Mouse (Mus musculus) erythroid progenitor cell, adult 5-6 weeks (primary cell): Measurements from ENCODE around the gene Rnf224. TPM values are rescaled to one million over a fixed set of nuclear protein-coding genes. Genes with fewer than 3 reads are reported as not detected.
A peak's percentile ranks its signal among the peaks of the same experiment; 100 is the strongest.

Experiments
- ATAC-seq: replicated peaks from 2 replicates; pipeline ENCODE4 v1.8.0; 2016; ENCODE audit warnings: moderate number of reproducible peaks, mild to moderate bottlenecking, moderate TSS enrichment, inconsistent platforms; ENCODE audit not compliant: poor library complexity, low FRiP score, severe bottlenecking
- total RNA-seq, 2 experiments: library from RNA; stranded (forward) in 1 of 2; stranded (reverse) in 1 of 2; fragments of 150-400 nt in 1 of 2; fragments of 186-747, 209-891 nt in 1 of 2; gene quantifications; 2 replicates each; pipeline versions ENCODE4 v1.2.3 to v1.2.4; 2015 to 2017; ENCODE audit warnings: low replicate concordance in 2 of 2

The Rnf224 gene
- total RNA-seq, 2 experiments from 2014 or later: not detected

- ATAC-seq: no peak
These were observed 7.0 kb downstream of the Rnf224 start for GRCm38 (mm10) chr2:25229582-25229981.

- no peak for ATAC-seq
These were observed 7.5 kb downstream of the Rnf224 start for GRCm38 (mm10) chr2:25228995-25229530.

- peak; percentile 53 for ATAC-seq
These were observed 8.1 kb downstream of the Rnf224 start for GRCm38 (mm10) chr2:25228431-25228889.

DNA sequence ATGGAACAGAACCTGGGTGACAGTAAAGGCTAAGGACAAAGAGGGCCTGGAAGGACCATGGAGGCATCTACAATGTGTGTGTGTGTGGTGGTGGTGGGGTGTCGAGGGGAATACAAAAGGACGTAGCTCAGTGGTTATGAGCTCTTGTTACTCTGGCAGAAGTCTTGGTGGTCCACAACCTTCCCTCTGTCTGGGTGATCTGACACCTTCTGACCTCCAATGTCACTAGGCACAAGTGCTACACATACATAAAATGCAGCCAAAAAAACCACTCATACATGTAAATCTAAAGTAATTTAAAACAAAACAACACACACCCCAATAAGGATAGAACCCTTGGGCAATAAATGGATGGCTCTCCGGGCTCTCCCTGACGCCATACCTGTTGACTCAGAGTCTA is 9.2 kb downstream of the Rnf224 start:
- no peak for ATAC-seq

DNA sequence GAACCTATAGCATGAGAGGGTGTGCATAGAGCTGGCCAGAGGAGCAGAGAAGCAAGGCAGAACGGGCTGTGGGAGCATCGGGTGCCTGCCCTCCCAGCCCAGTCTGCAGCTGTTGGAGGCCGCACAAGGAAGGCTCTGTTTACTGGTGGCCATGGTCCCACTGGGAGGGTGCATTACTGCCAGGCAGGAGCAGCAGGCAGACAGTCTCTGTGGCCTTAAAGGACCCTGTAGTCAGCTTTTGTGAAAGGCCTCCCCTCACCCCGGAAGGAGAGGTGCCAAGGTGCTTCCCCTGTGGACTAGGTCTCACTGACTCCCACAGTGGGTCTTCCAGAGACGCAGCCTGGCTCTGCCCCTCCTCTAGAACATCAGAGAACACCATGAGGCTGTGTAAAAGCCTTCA is 9.7 kb downstream of the Rnf224 start:
- no peak for ATAC-seq

DNA sequence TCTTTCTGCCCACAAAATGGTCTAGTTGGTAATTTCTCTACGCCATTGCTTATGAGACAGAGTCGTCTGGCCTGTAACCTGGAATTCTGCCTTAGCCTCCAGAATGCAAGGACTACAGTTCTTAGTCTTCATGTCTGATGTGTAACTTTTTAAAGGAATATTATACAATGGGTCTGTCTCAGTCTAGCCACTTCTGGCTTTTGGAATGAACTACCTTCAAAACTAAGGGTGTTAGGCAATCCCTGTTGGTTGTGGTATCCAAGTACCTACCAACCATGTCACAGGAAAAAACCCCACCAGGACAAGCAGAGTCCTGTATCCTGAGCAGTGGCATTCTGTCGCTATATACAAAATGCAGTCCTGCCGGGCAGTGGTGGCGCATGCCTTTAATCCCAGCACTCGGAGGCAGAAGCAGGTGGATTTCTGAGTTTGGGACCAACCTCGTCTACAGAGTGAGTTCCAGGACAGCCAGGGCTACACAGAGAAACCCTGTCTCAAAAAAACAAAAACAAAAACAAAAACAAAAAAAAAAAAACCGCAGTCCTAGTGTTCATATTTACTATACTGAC is 10.7 kb downstream of the Rnf224 start:
- ATAC-seq: no peak

DNA sequence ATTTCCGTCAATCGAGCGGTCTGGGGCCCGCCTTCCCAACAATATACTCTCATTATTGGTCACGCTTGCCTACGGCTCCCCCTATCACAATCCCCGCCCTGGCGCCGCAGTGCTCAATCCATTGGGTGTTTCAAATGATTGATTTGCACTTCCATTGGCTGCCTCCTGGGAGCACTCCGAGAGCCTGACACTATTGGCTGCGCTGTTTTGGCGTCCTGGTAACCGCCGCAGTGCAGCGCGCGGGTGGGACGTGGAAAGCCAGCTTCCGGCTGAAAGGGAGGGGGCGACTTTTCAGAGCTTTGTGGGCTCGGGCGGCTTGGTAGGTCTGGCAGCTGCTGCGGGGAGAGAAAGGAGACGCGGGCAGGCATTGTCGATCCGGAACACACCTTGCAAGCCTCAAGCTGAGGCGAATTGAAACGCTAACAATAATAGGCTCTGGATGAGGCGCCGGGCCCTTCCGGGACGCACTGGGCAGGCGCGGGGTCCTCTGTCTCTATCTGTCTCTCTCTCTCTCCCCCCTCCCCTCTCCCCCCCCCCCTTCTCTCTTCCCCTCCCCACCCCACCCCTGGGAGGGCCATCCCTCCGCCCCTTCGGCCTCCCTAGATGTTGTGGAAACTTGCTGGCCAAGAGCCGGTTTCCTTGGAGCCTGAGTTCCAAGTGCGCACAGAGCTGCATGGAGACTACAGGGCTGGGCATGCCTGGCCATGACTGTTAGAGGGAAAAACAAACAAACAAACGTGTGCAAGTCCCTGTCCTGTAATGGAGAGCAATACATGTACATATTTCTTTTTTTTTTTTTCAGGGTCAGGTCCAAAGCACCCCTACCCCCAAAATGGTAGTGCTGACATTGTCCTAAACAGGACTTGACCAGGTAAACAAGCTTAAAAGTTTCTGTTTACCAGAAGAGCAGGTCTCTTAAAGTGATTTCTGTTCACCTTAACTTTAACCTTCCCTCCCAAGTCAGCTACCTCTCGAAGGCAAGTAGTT is 11.5 kb downstream of the Rnf224 start:
- ATAC-seq: peak; percentile 74

DNA sequence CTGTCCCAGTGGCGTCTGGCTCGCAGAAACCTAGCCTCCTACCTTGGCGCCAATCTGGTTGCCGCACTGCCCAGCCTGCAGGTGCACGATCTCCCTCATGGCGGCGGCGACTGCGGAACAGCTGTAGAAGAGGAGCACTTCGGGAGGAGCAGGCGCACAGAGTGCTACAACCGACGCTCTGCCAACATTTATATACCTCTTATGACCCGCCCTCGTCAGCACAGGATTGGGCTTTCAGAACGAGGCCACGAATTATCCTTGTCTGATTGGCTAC is 12.2 kb downstream of the Rnf224 start, which contains the start of gene Tubb4b:
Gene Tubb4b (minus strand): TSS at position 211 of the 274 bp plus-strand sequence.
- no peak for ATAC-seq

DNA sequence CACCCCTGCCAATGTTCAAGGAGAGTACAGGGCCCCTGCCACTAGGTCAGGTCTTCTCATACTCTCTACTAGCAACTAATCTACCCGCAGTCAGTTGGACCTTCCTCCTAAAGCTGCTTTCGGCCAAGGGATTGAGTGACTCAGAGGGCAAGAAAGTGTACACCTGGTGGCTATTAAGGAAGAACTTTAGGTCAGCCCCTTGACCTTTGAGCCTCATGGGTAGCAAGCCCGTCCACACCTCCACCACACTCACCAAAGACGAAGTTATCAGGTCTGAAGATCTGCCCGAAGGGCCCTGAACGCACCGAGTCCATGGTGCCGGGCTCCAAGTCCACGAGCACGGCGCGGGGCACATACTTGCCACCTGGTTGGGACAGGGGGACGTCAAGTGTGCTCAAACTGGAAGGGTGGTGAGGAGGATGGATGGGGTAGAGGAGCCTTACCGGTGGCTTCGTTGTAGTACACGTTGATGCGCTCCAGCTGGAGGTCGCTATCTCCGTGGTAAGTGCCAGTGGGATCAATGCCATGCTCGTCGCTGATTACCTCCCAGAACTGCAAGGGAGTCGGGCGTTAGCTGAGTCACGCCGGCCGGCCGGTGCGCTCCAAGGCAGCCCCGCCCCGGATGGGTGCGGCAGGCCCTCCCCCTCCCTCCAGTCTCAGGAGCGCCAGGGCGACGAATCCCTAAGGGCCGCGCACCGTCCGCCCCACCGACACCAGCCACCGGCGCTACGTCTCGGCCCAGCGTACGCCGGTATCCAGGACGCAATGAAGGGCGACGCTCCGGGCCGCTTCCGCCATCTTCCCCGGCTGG is 12.7 kb downstream of the Rnf224 start:
- peak; percentile 65 for ATAC-seq

DNA sequence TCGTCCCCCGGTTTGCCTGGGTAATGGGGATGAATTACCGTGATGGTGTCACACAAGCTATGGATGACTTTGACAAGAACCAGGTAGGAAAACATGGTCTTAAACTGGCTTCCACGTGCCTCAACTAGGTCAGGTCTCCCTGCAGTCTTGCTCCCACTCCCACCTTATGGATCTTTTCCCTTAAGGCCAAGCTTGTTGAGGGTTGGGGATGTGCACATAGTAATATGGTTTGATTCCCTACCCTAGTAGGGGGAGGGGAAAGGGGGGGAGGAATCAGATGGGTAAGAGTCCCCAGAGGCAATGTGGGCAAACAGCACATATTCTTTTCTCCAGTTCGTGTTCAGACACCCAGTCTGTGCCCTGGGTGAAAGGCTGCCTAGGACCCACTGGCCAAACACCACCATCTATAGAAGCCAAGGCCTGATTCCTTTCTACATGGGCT is 15.2 kb downstream of the Rnf224 start:
- no peak for ATAC-seq

DNA sequence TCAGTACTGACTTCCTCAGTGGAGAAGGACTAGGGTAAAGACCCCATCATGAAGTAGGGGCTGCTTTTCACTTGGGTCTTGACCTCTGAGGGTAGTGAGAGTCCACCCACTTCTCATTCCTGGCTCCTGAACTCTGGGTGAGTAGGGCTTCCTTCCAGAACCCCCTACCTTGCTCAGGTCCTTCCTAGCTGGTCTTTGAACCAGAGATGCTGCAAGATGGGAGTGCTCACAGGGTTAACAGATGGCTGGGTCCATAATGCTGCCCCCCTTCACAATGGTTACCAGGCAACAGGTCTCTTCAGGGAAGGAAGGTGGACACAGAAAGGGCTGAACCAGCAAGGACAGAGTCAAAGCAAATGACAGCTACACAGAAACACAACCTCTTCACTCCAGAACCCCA is 18.1 kb downstream of the Rnf224 start, which contains the start of gene Fam166a:
Gene Fam166a (plus strand): TSS at position 301 of the 400 bp plus-strand sequence.
- ATAC-seq: no peak

GRCm38 (mm10) chr2:25217666-25218065 is 18.9 kb downstream of the Rnf224 start:
- ATAC-seq: no peak

GRCm38 (mm10) chr2:25214444-25214843 is 22.1 kb downstream of the Rnf224 start, which contains the start of gene Stpg3:
Stpg3 (minus strand) TSS chr2:25214637.
- no peak for ATAC-seq

DNA sequence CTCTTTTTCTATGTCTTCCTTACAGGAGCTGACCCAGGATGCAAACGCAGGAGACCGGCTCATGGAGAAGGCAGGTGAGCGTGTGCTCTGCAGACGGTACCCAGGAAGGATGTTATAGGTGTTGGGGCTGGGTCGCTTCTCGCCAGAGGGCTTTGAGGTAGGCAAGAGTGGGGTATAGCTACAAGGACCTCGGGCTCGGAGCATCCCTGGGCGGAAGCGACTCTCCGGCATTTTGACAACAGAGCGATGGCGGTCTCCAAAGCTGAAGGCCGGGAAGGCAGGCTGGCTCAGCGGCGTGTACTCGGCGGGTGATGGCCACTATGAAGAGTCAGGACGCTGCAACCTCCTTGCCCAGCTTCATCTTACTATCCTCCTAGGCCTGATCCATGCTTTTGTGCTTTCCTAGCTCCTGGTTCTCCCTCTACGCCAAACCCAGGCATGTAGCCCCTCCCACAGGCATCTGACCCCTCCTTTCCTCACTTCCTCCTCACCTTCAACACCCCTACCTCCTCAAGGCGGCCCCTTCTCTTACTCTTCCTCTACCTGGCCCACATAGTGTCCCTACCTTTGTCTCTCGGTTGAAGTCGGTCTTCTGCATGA is 23.2 kb downstream of the Rnf224 start:
- no peak for ATAC-seq

DNA sequence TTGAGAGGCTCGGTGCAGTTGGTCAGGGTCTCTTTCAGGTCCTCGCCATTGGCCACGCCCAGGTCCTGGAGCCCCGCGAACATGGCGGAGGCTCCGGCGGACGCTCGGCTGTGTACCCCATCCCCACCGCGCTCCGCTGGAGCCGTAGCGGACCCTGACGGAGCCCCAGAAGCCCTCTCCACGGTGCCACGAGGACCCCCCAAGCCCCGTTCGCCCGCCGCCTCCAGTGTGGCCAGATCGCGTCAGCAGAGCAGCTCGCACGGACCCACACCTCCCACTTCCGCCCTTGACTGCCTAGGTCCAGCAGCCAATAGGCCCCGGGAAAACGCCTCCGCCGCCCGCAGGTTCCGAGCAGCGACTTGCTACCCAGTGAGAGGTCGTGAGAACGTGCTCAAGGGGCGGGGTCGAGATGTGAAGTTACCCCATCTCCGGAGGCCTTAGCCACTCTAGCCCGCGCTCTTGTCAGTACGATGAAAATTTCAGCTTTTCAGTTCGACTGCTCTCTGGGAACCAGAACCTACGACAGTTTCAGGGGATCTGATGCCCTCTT is 25.4 kb downstream of the Rnf224 start, which contains the start of gene Nelfb:
Gene Nelfb (minus strand): TSS at position 369 of the 550 bp plus-strand sequence.
- peak; percentile 92 for ATAC-seq

GRCm38 (mm10) chr2:25210686-25211085 is 25.9 kb downstream of the Rnf224 start:
- peak; percentile 53 for ATAC-seq

- no peak for ATAC-seq
These were observed 29.0 kb downstream of the Rnf224 start for GRCm38 (mm10) chr2:25207593-25207992.

GRCm38 (mm10) chr2:25203631-25204214 is 32.9 kb downstream of the Rnf224 start:
- peak; percentile 53 for ATAC-seq

DNA sequence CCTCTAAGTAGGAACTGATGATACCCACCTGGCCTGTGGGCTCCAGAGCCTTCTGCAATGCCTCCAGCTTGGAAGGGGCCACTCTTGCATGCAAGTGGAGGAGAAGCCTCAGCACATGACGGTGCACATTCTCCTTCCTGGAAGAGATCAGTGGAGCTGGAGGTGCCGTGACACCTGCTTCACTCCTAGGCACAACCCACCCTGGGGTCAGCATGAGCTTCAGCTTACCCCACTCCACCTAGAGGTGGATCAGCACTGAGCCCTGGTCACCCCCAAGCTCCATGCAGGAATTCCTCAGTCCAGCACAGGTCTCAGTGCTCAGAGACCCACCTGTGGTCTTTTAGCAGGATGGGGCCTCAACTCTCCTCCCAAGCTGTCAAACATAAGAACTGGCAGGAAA is 36.0 kb downstream of the Rnf224 start:
- ATAC-seq: no peak
